Mouse (Mus musculus): ENCODE data around the gene Gigyf1. TPM values are rescaled to one million over a fixed set of nuclear protein-coding genes. Genes with fewer than 3 reads are reported as not detected.

The Gigyf1 gene
- total RNA-seq, 1 experiment: 24.7 TPM

DNA sequence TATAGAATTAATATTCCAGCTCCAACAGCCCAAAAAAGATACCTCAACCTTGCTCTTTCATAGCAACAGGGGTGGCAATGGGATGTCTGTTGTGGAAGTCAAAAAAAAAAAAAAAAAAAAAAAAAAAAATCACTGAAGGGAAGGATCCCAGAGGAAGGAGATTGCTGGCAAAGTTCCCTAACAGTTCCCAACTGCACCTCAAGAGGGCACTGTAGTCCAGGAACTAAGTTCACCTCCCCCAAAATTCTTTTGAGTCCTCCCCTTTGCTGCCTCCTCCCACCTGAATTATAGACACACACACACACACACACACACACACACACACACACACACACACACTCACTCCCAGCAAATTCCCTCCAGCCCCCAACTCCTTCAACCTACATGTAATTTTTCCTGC is 37.2 kb upstream of the Gigyf1 start:
- in situ Hi-C loops (cut with MboI; ENCODE audit: low sequenced_read_pairs in 2 of 2, unreplicated experiment in 2 of 2): no loop called here
- DNase-seq (ENCODE audit: low read depth, low spot score): peak; percentile 78

DNA sequence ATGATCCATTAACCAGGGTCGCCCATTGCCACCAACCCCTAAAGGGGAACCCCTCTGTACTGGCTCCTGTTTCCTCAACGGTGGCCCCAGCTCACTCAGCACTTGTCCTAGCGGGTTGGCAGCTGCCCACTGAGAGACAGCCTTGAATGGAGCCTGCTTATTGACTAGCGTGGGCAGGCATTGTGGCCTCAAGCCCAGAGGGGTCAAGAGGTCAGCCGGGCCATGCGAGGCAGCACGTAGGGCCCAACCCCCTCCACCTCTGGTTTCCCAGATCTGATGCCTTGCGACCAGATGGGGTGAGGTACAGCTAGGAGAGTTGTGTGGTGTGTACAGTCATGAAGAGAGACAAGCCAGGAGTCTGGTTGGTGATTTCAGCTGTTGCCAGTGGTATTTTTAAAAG is 36.5 kb upstream of the Gigyf1 start:
- DNase-seq (ENCODE audit: low read depth, low spot score): no peak
- Histone ChIP-seq H3K27ac (ENCODE audit: insufficient read depth, low read depth, low read length, poor library complexity, severe bottlenecking) (no peak overlapping the region), H3K36me3 (ENCODE audit: control insufficient read depth, insufficient read depth, low read length, poor library complexity, severe bottlenecking) (no peaks in the 10 kb centered on the region), H3K9ac (ENCODE audit: insufficient read depth, low read depth, low read length, poor library complexity, severe bottlenecking) (no peak overlapping the region), H3K4me3 (ENCODE audit: insufficient read depth in 1 of 2, low read depth in 1 of 2, low read length in 2 of 2, poor library complexity in 1 of 2, severe bottlenecking in 1 of 2) (no peak overlapping the region), H3K4me1 (ENCODE audit: control insufficient read depth in 2 of 2, insufficient read depth in 2 of 2, low read length in 2 of 2, poor library complexity in 1 of 2) (peaks cover 0 to 3% of the 10 kb centered on the region in 2 experiments; a peak in 2 of 4 replicates), H3K9me3 (ENCODE audit: control insufficient read depth, insufficient read depth, low read depth, low read length) (no peaks in the 10 kb centered on the region)
- no peak for TF ChIP-seq HCFC1 (IDR thresholded peaks at IDR 0.05; ENCODE audit: borderline replicate concordance, insufficient read depth, low read length)
- no peak for TF ChIP-seq ZC3H11A (IDR thresholded peaks at IDR 0.05; ENCODE audit: borderline replicate concordance, low read depth, low read length)
- no peak for TF ChIP-seq MAFK (IDR thresholded peaks at IDR 0.05; ENCODE audit: insufficient read depth, low read depth, low read length)
- TF ChIP-seq ZNF384 (IDR thresholded peaks at IDR 0.05; ENCODE audit: low read depth, low read length): no peak
- TF ChIP-seq CHD2 (IDR thresholded peaks at IDR 0.05; ENCODE audit: low read depth, low read length): no peak
- in situ Hi-C loops (cut with MboI; ENCODE audit: low sequenced_read_pairs in 2 of 2, unreplicated experiment in 2 of 2): no loop called here

More for the DNA sequence above, 37.2 kb upstream of the Gigyf1 start:
- Histone ChIP-seq H3K9me3 (ENCODE audit: control insufficient read depth, insufficient read depth, low read depth, low read length) (no peaks in the 10 kb centered on the region), H3K4me3 (ENCODE audit: insufficient read depth in 1 of 2, low read depth in 1 of 2, low read length in 2 of 2, poor library complexity in 1 of 2, severe bottlenecking in 1 of 2) (no peak overlapping the region), H3K9ac (ENCODE audit: insufficient read depth, low read depth, low read length, poor library complexity, severe bottlenecking) (no peak overlapping the region), H3K4me1 (ENCODE audit: control insufficient read depth in 2 of 2, insufficient read depth in 2 of 2, low read length in 2 of 2, poor library complexity in 1 of 2) (peaks cover 0 to 3% of the 10 kb centered on the region in 2 experiments; a peak in 2 of 4 replicates), H3K36me3 (ENCODE audit: control insufficient read depth, insufficient read depth, low read length, poor library complexity, severe bottlenecking) (no peaks in the 10 kb centered on the region), H3K27ac (ENCODE audit: insufficient read depth, low read depth, low read length, poor library complexity, severe bottlenecking) (no peak overlapping the region)
- TF ChIP-seq ZC3H11A (IDR thresholded peaks at IDR 0.05; ENCODE audit: borderline replicate concordance, low read depth, low read length): peak; percentile 47
- TF ChIP-seq ZNF384 (IDR thresholded peaks at IDR 0.05; ENCODE audit: low read depth, low read length): peak; percentile 98
- TF ChIP-seq CHD2 (IDR thresholded peaks at IDR 0.05; ENCODE audit: low read depth, low read length): no peak

DNA sequence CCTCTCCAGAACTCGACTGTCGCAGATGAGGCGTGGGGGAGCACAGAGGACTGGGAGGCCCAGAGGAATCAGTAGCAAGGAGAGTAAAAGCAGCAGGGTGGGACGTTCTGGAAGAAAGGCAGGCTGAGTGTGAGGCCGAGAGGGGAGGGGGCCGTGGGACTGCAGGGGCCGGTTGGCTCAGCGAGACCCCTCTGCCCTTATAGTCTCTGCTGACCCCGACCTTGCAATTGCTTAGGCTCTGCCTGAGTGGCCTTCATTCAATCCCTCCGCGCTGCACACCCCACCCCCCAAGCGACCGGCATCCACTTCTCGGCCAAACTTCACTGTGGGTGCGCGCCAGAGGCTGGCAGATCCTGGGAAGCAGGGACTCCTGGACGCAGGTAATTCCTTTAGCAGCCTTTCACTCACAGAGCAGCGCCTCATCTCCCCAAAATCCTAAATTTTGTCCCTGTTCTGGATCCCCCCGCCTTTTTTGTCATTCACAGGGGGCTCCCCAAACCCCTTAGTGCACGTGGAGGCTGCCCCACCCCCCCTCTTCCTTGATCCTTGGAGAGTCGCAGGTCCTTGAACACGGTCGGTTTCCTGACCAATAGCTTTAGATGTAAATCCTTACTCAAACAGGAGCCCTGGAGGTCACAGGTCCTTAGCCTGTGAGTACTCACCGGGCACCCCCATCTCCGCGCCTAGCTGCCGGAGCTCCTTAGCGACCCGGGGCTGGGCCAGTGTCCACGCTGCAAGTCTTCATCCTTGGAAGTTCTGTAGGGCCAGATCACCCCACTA is 33.1 kb upstream of the Gigyf1 start:
- Histone ChIP-seq H3K36me3 (ENCODE audit: control insufficient read depth, insufficient read depth, low read length, poor library complexity, severe bottlenecking) (no peaks in the 10 kb centered on the region), H3K9ac (ENCODE audit: insufficient read depth, low read depth, low read length, poor library complexity, severe bottlenecking) (peak overlapping the region; percentile 39), H3K27ac (ENCODE audit: insufficient read depth, low read depth, low read length, poor library complexity, severe bottlenecking) (no peak overlapping the region), H3K4me3 (ENCODE audit: insufficient read depth in 1 of 2, low read depth in 1 of 2, low read length in 2 of 2, poor library complexity in 1 of 2, severe bottlenecking in 1 of 2) (peak overlapping the region; percentile 56 to 57), H3K9me3 (ENCODE audit: control insufficient read depth, insufficient read depth, low read depth, low read length) (no peaks in the 10 kb centered on the region), H3K4me1 (ENCODE audit: control insufficient read depth in 2 of 2, insufficient read depth in 2 of 2, low read length in 2 of 2, poor library complexity in 1 of 2) (peaks cover 0 to 3% of the 10 kb centered on the region in 2 experiments; a peak in 2 of 4 replicates)
- no peak for DNase-seq (ENCODE audit: low read depth, low spot score)
- in situ Hi-C loops (cut with MboI; ENCODE audit: low sequenced_read_pairs in 2 of 2, unreplicated experiment in 2 of 2): no loop called here
- TF ChIP-seq CHD2 (IDR thresholded peaks at IDR 0.05; ENCODE audit: low read depth, low read length) (no peak), ZNF384 (IDR thresholded peaks at IDR 0.05; ENCODE audit: low read depth, low read length) (no peak), HCFC1 (IDR thresholded peaks at IDR 0.05; ENCODE audit: borderline replicate concordance, insufficient read depth, low read length) (no peak), MAFK (IDR thresholded peaks at IDR 0.05; ENCODE audit: insufficient read depth, low read depth, low read length) (no peak), ZC3H11A (IDR thresholded peaks at IDR 0.05; ENCODE audit: borderline replicate concordance, low read depth, low read length) (no peak)

DNA sequence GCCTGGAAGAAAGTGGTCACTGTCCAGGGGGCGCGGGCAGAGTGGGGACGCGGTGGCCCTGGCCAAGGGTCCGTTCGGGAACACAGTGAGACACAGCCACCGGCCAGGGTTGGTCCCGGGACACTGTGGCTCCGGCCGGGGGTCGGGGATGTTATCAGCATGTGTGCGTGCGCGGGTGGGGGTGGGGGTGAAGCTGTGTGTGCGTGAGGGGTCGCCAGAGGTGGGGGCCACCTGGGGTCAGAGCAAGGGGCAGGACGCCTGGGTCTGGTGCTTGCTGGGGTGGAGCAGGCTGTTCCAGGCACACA is 32.5 kb upstream of the Gigyf1 start:
- H3K27ac ChIP-seq (ENCODE audit: insufficient read depth, low read depth, low read length, poor library complexity, severe bottlenecking): no peak overlapping the region
- in situ Hi-C loops (cut with MboI; ENCODE audit: low sequenced_read_pairs in 2 of 2, unreplicated experiment in 2 of 2): no loop called here

More for the DNA sequence above, 32.5 kb upstream of the Gigyf1 start:
- Histone ChIP-seq H3K36me3 (ENCODE audit: control insufficient read depth, insufficient read depth, low read length, poor library complexity, severe bottlenecking) (no peaks in the 10 kb centered on the region), H3K4me1 (ENCODE audit: control insufficient read depth in 2 of 2, insufficient read depth in 2 of 2, low read length in 2 of 2, poor library complexity in 1 of 2) (peaks cover 0 to 3% of the 10 kb centered on the region in 2 experiments; a peak in 2 of 4 replicates), H3K4me3 (ENCODE audit: insufficient read depth in 1 of 2, low read depth in 1 of 2, low read length in 2 of 2, poor library complexity in 1 of 2, severe bottlenecking in 1 of 2) (peak overlapping the region; percentile 56 to 57), H3K9me3 (ENCODE audit: control insufficient read depth, insufficient read depth, low read depth, low read length) (no peaks in the 10 kb centered on the region), H3K9ac (ENCODE audit: insufficient read depth, low read depth, low read length, poor library complexity, severe bottlenecking) (peak overlapping the region; percentile 39)
- TF ChIP-seq MAFK (IDR thresholded peaks at IDR 0.05; ENCODE audit: insufficient read depth, low read depth, low read length) (no peak), ZC3H11A (IDR thresholded peaks at IDR 0.05; ENCODE audit: borderline replicate concordance, low read depth, low read length) (no peak), HCFC1 (IDR thresholded peaks at IDR 0.05; ENCODE audit: borderline replicate concordance, insufficient read depth, low read length) (no peak), ZNF384 (IDR thresholded peaks at IDR 0.05; ENCODE audit: low read depth, low read length) (no peak), CHD2 (IDR thresholded peaks at IDR 0.05; ENCODE audit: low read depth, low read length) (no peak)
- DNase-seq (ENCODE audit: low read depth, low spot score): no peak
